Mouse (Mus musculus): ENCODE measurements at regions not wholly inside any gene's neighbourhood (a gene's known extent, or its start where the extent isn't known, plus 50 kb on each side); places are given as distances from the start of the nearest gene placed in this dataset.

DNA sequence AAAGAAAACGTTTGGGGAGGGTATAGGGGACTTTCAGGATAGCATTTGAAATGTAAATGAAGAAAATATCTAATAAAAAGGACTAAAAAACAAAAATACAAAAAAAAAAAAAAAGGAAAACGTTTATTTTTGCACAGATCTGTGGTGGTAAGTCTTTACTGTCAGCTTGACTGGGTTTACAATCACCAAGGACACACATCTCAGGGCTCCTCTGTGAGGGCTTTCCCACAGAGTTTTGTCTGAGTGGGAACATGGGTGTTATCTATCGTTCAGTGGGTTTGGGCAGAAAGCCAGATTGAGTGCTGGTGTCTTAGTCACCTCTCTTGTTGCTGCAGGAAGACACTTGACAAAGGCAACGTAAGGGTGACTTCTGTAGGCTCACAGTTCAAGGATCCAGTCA, 859.0 kb downstream of the Zfp704 start:
- TF ChIP-seq EP300 (IDR thresholded peaks at IDR 0.05; ENCODE audit: low read depth) (no peak), CTCF (IDR thresholded peaks at IDR 0.05; ENCODE audit: low read depth) (no peak)

Measured in heart, postnatal 0 days (tissue).